Mouse (Mus musculus) gastrocnemius, postnatal 36 days (tissue): ENCODE measurements around the gene Gm8994. TPM values are rescaled to one million over a fixed set of nuclear protein-coding genes. Genes with fewer than 3 reads are reported as not detected.

ENCODE experiments used
- DNase-seq, 2 experiments: peaks; one replicate each; pipeline ENCODE4 v3.0.0; 2022
- intact Hi-C: fragments of 180-260 bp; cut with DNase I; formaldehyde crosslinking; loops from one replicate; pipeline ENCODE4 v1.15.1; 2025
- total RNA-seq, 2 experiments: library from RNA; stranded (reverse); gene quantifications; 2 replicates each; pipeline ENCODE4 v1.2.3; 2021

The Gm8994 gene
- total RNA-seq, 2 experiments from 2014 or later = not detected

GRCm38 (mm10) chr6:136358471-136358870, 31.1 kb downstream of the Gm8994 start:
- no peak for DNase-seq
- intact Hi-C loops = no loop called here

- DNase-seq = no peak
- intact Hi-C loops = no loop called here
Observed at GRCm38 (mm10) chr6:136363313-136363712, 36.0 kb downstream of the Gm8994 start.

DNA sequence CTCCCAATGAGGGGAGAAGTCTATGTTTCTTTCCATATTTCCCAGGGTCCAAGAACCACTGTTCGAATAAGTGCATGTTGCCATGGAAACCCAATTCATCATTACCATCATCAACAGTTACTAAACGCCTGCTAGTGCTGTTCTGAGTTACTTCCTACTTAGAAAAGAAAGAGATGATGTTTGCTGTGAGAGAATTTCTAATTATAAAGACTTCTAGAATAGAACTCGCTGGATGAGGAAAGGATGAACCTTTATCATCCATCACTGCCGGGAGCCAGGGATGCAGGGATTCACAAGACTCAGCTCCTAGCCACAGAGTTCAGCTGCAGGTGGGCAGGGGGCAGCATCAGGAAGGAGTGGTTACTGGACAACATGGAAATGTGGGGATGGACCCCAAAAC, 36.7 kb downstream of the Gm8994 start:
- intact Hi-C loops = no loop called here
- DNase-seq = no peak

DNA sequence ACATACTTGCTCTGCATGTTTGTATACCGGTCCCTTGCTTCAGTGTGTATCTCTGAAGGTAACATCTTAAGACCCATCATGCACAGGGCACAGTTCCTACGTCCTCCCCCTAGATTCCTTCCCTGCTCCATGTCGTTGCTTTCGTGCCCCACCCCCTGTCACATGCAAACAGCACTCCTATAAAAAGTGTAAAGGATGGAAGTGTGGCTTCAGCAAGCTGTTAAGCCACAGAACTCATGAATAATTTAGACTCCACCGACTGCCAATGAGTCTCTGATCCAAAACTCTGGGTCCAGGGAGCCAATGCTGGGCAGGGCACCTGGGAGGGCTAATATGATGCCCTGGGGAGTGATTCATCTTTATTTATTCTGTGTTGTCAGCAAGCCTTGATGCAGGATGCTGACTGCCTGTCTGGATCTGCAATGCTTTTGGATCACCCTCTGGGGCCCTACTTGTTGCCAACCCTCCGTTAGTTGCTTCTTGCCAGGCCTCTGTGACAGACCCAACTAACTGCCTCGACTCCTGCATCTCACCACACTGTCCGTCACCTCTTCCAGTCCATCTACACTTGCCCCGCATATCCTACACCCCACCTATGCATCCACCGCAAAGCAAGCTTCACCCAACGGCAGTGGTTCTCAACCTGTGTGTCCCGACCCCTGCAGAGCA, 37.2 kb downstream of the Gm8994 start:
- DNase-seq = no peak
- intact Hi-C loops = no loop called here

DNA sequence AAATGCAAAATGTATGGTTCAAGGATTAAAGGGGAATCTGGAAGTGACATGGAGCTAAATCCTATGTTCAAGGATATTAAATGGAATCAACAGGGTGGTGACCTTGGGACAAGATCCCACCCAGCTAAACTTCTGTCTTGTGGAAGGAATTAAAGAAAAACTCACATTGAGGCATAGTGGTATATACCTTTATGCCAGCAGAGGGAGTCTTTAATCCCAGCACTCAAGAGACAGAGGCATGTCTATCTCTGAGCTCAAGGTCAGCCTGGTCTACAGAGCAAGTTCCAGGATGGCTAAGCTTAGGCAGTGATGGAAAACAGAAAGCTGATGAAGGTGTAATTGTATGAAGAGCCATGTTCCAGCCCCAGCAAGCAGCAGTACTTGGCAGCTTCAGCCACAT, 48.8 kb downstream of the Gm8994 start:
- intact Hi-C loops = no loop called here

More for the DNA sequence above, 48.8 kb downstream of the Gm8994 start:
- DNase-seq = no peak

Other genes with a start within 250 kb of the Gm8994 start
- gene Grin2b, start 154.0 kb upstream of the Gm8994 start, total RNA-seq = under 1 TPM; 0.02 to 0.03 TPM
- gene E330021D16Rik, start 88.0 kb downstream of the Gm8994 start, total RNA-seq = not detected
- gene Atf7ip, start 178.6 kb downstream of the Gm8994 start, total RNA-seq = 10 to 100 TPM; 31.6 to 41.6 TPM